Mouse (Mus musculus): ENCODE measurements around the gene Gucy1a1. TPM values are rescaled to one million over a fixed set of nuclear protein-coding genes. Genes with fewer than 3 reads are reported as not detected.
"Not testable (repeated sequence)": the region's sequence is repeated elsewhere in the genome, so short reads cannot be mapped to it uniquely, and the experiment has no call there.

Gene Gucy1a1
- 68.9 and 75.3 TPM in 2 replicates for polyA plus RNA-seq (2015; fragmentation: Nextera tagmentation; extraction: Ambion mirVana)

- Histone ChIP-seq H3K9ac (replicated peaks; ENCODE audit: low read depth, low read length) (peak within 1 kb of the TSS; percentile 79), H3K4me3 (replicated peaks; ENCODE audit: low read length) (peak within 1 kb of the TSS; percentile 67), H3K4me1 (replicated peaks; ENCODE audit: control insufficient read depth, insufficient read depth, low read length) (peaks cover 11% of the 10 kb centered on the region), H3K36me3 (ENCODE audit: control insufficient read depth, insufficient read depth) (no peaks in the 10 kb centered on the region), H3K27me3 (replicated peaks; ENCODE audit: control insufficient read depth, insufficient read depth, low read length) (no peaks in the 10 kb centered on the region), H3K9me3 (ENCODE audit: control insufficient read depth, low read length) (no peaks in the 10 kb centered on the region), H3K27ac (ENCODE audit: low read length) (peak within 1 kb of the TSS; percentile 49), H3K4me2 (ENCODE audit: low read length) (peak within 1 kb of the TSS; percentile 90)
- WGBS: under 1% methylated on average over 34 of the region's 36 CpGs
- ATAC-seq: peak; percentile 91
These were observed at the start of gene Gucy1a1 for GRCm38 (mm10) chr3:82145126-82145901. Gene Gucy1a1, minus strand, starts transcription at chr3:82145789.

- no peak overlapping the region for H3K27ac ChIP-seq (ENCODE audit: low read length)
- no peaks in the 10 kb centered on the region for H3K36me3 ChIP-seq (ENCODE audit: control insufficient read depth, insufficient read depth)
- no peak overlapping the region for H3K4me3 ChIP-seq (replicated peaks; ENCODE audit: low read length)
- no peaks in the 10 kb centered on the region for H3K9me3 ChIP-seq (ENCODE audit: control insufficient read depth, low read length)
- H3K4me1 ChIP-seq (replicated peaks; ENCODE audit: control insufficient read depth, insufficient read depth, low read length): no peaks in the 10 kb centered on the region
- H3K9ac ChIP-seq (replicated peaks; ENCODE audit: low read depth, low read length): no peak overlapping the region
- H3K27me3 ChIP-seq (replicated peaks; ENCODE audit: control insufficient read depth, insufficient read depth, low read length): no peaks in the 10 kb centered on the region
- ATAC-seq: no peak
- no peak overlapping the region for H3K4me2 ChIP-seq (ENCODE audit: low read length)
- WGBS: 74% methylated on average over 1 of the region's 1 CpGs
These were observed 46.1 kb upstream of the Gucy1a1 start for GRCm38 (mm10) chr3:82191559-82192245.

GRCm38 (mm10) chr3:82185626-82186025 lies 40.0 kb upstream of the Gucy1a1 start:
- WGBS: 76% methylated on average over 9 of the region's 9 CpGs
- no peak for ATAC-seq
- Histone ChIP-seq H3K27ac (ENCODE audit: low read length) (no peak overlapping the region), H3K27me3 (replicated peaks; ENCODE audit: control insufficient read depth, insufficient read depth, low read length) (no peaks in the 10 kb centered on the region), H3K4me3 (replicated peaks; ENCODE audit: low read length) (no peak overlapping the region), H3K36me3 (ENCODE audit: control insufficient read depth, insufficient read depth) (no peaks in the 10 kb centered on the region), H3K9ac (replicated peaks; ENCODE audit: low read depth, low read length) (no peak overlapping the region), H3K9me3 (ENCODE audit: control insufficient read depth, low read length) (no peaks in the 10 kb centered on the region), H3K4me1 (replicated peaks; ENCODE audit: control insufficient read depth, insufficient read depth, low read length) (no peaks in the 10 kb centered on the region), H3K4me2 (ENCODE audit: low read length) (no peak overlapping the region)

GRCm38 (mm10) chr3:82181500-82181899 lies 35.9 kb upstream of the Gucy1a1 start:
- H3K9ac ChIP-seq (replicated peaks; ENCODE audit: low read depth, low read length): no peak overlapping the region
- no peaks in the 10 kb centered on the region for H3K27me3 ChIP-seq (replicated peaks; ENCODE audit: control insufficient read depth, insufficient read depth, low read length)
- no peak overlapping the region for H3K27ac ChIP-seq (ENCODE audit: low read length)
- no peak overlapping the region for H3K4me3 ChIP-seq (replicated peaks; ENCODE audit: low read length)
- no peaks in the 10 kb centered on the region for H3K36me3 ChIP-seq (ENCODE audit: control insufficient read depth, insufficient read depth)
- H3K4me1 ChIP-seq (replicated peaks; ENCODE audit: control insufficient read depth, insufficient read depth, low read length): no peaks in the 10 kb centered on the region
- H3K4me2 ChIP-seq (ENCODE audit: low read length): no peak overlapping the region
- no peak for ATAC-seq
- H3K9me3 ChIP-seq (ENCODE audit: control insufficient read depth, low read length): no peaks in the 10 kb centered on the region

GRCm38 (mm10) chr3:82180253-82180652 lies 34.7 kb upstream of the Gucy1a1 start:
- Histone ChIP-seq H3K36me3 (ENCODE audit: control insufficient read depth, insufficient read depth) (no peaks in the 10 kb centered on the region), H3K9ac (replicated peaks; ENCODE audit: low read depth, low read length) (no peak overlapping the region), H3K4me1 (replicated peaks; ENCODE audit: control insufficient read depth, insufficient read depth, low read length) (no peaks in the 10 kb centered on the region), H3K4me2 (ENCODE audit: low read length) (no peak overlapping the region), H3K9me3 (ENCODE audit: control insufficient read depth, low read length) (no peaks in the 10 kb centered on the region), H3K27me3 (replicated peaks; ENCODE audit: control insufficient read depth, insufficient read depth, low read length) (no peaks in the 10 kb centered on the region), H3K4me3 (replicated peaks; ENCODE audit: low read length) (no peak overlapping the region), H3K27ac (ENCODE audit: low read length) (no peak overlapping the region)
- 81% methylated on average over 3 of the region's 3 CpGs for WGBS
- ATAC-seq: no peak

- no peak overlapping the region for H3K9ac ChIP-seq (replicated peaks; ENCODE audit: low read depth, low read length)
- 84% methylated on average over 1 of the region's 1 CpGs for WGBS
These were observed 29.9 kb upstream of the Gucy1a1 start for GRCm38 (mm10) chr3:82175501-82175900.

GRCm38 (mm10) chr3:82167064-82167463 lies 21.5 kb upstream of the Gucy1a1 start:
- WGBS: 87% methylated on average over 2 of the region's 2 CpGs
- no peak overlapping the region for H3K27ac ChIP-seq (ENCODE audit: low read length)
- H3K4me2 ChIP-seq (ENCODE audit: low read length): no peak overlapping the region
- no peaks in the 10 kb centered on the region for H3K27me3 ChIP-seq (replicated peaks; ENCODE audit: control insufficient read depth, insufficient read depth, low read length)
- no peaks in the 10 kb centered on the region for H3K9me3 ChIP-seq (ENCODE audit: control insufficient read depth, low read length)
- H3K4me1 ChIP-seq (replicated peaks; ENCODE audit: control insufficient read depth, insufficient read depth, low read length): no peaks in the 10 kb centered on the region
- ATAC-seq: no peak
- no peaks in the 10 kb centered on the region for H3K36me3 ChIP-seq (ENCODE audit: control insufficient read depth, insufficient read depth)
- H3K9ac ChIP-seq (replicated peaks; ENCODE audit: low read depth, low read length): no peak overlapping the region
- H3K4me3 ChIP-seq (replicated peaks; ENCODE audit: low read length): no peak overlapping the region

More at GRCm38 (mm10) chr3:82175501-82175900, 29.9 kb upstream of the Gucy1a1 start:
- Histone ChIP-seq H3K4me1 (replicated peaks; ENCODE audit: control insufficient read depth, insufficient read depth, low read length) (no peaks in the 10 kb centered on the region), H3K4me2 (ENCODE audit: low read length) (no peak overlapping the region), H3K36me3 (ENCODE audit: control insufficient read depth, insufficient read depth) (no peaks in the 10 kb centered on the region), H3K27ac (ENCODE audit: low read length) (no peak overlapping the region), H3K9me3 (ENCODE audit: control insufficient read depth, low read length) (no peaks in the 10 kb centered on the region), H3K4me3 (replicated peaks; ENCODE audit: low read length) (no peak overlapping the region), H3K27me3 (replicated peaks; ENCODE audit: control insufficient read depth, insufficient read depth, low read length) (no peaks in the 10 kb centered on the region)
- no peak for ATAC-seq

- 90% methylated on average over 2 of the region's 2 CpGs for whole genome bisulfite sequencing
- Histone ChIP-seq H3K9ac (replicated peaks; ENCODE audit: low read depth, low read length) (no peak overlapping the region), H3K9me3 (ENCODE audit: control insufficient read depth, low read length) (no peaks in the 10 kb centered on the region), H3K4me1 (replicated peaks; ENCODE audit: control insufficient read depth, insufficient read depth, low read length) (no peaks in the 10 kb centered on the region), H3K36me3 (ENCODE audit: control insufficient read depth, insufficient read depth) (no peaks in the 10 kb centered on the region), H3K4me2 (ENCODE audit: low read length) (no peak overlapping the region), H3K27me3 (replicated peaks; ENCODE audit: control insufficient read depth, insufficient read depth, low read length) (no peaks in the 10 kb centered on the region), H3K4me3 (replicated peaks; ENCODE audit: low read length) (no peak overlapping the region), H3K27ac (ENCODE audit: low read length) (no peak overlapping the region)
- no peak for ATAC-seq
These were observed 20.3 kb upstream of the Gucy1a1 start for GRCm38 (mm10) chr3:82165937-82166336.

- not testable (repeated sequence) for H3K4me2 ChIP-seq (ENCODE audit: low read length); H3K27ac ChIP-seq (ENCODE audit: low read length); H3K4me1 ChIP-seq (replicated peaks; ENCODE audit: control insufficient read depth, insufficient read depth, low read length); H3K9me3 ChIP-seq (ENCODE audit: control insufficient read depth, low read length); H3K9ac ChIP-seq (replicated peaks; ENCODE audit: low read depth, low read length); ATAC-seq; H3K27me3 ChIP-seq (replicated peaks; ENCODE audit: control insufficient read depth, insufficient read depth, low read length); H3K36me3 ChIP-seq (ENCODE audit: control insufficient read depth, insufficient read depth); H3K4me3 ChIP-seq (replicated peaks; ENCODE audit: low read length)
- WGBS: 96% methylated on average over 1 of the region's 1 CpGs
These were observed 17.4 kb upstream of the Gucy1a1 start for GRCm38 (mm10) chr3:82162992-82163391.

Measured in forebrain, embryonic 16.5 days (tissue).